Comparison of ENCODE assay signal across 7 mouse cellular contexts in genomic region chr14:55271158-55271557, GRCm38 (mm10). TPM values are rescaled to one million over a fixed set of nuclear protein-coding genes. Genes with fewer than 3 reads are reported as not detected.
DNase-seq lines count a peak whose midpoint lies in the region; ATAC-seq and TF ChIP-seq lines count a peak whose summit lies in the region.

No protein-coding gene starts in this region.

- no peaks in the 10 kb centered on the region for H3K4me1 ChIP-seq in midbrain, postnatal 0 days (ENCODE audit: insufficient read depth, low read length)
- no peaks in the 10 kb centered on the region for H3K4me1 ChIP-seq in midbrain, embryonic 16.5 days (ENCODE audit: control insufficient read depth, insufficient read depth, low read length)
- H3K4me1 ChIP-seq in lung, adult 2 months (ENCODE audit: control insufficient read depth, insufficient read depth, low read length), result no peaks in the 10 kb centered on the region
- H3K4me1 ChIP-seq in stomach, postnatal 0 days (replicated peaks; ENCODE audit: control insufficient read depth, insufficient read depth), result no peaks in the 10 kb centered on the region

- H3K4me3 ChIP-seq in midbrain, postnatal 0 days (ENCODE audit: low read depth, low read length), result no peak overlapping the region
- H3K4me3 ChIP-seq in midbrain, embryonic 16.5 days (ENCODE audit: low read depth, low read length), result no peak overlapping the region
- H3K4me3 ChIP-seq in lung, adult 2 months (replicated peaks; ENCODE audit: extremely low read depth, low read depth, low read length), result no peak overlapping the region
- H3K4me3 ChIP-seq in stomach, postnatal 0 days (ENCODE audit: low read depth, low read length), result no peak overlapping the region

- TF ChIP-seq POLR2A in lung, adult 2 months (IDR thresholded peaks at IDR 0.05; ENCODE audit: borderline replicate concordance, extremely low read depth, low read depth, low read length), result no peak

- ATAC-seq in midbrain, postnatal 0 days (ENCODE audit: low FRiP score), result no peak
- ATAC-seq in midbrain, embryonic 16.5 days, result no peak
- ATAC-seq in stomach, postnatal 0 days (ENCODE audit: low FRiP score, low TSS enrichment), result no peak

- no peak overlapping the region for H3K27ac ChIP-seq in midbrain, postnatal 0 days (ENCODE audit: low read depth, low read length)
- no peak overlapping the region for H3K27ac ChIP-seq in midbrain, embryonic 16.5 days (ENCODE audit: low read length)
- no peak overlapping the region for H3K27ac ChIP-seq in stomach, postnatal 0 days (replicated peaks)

- no peak overlapping the region for H3K9ac ChIP-seq in midbrain, postnatal 0 days (replicated peaks; ENCODE audit: low read length, poor library complexity, severe bottlenecking)
- no peak overlapping the region for H3K9ac ChIP-seq in midbrain, embryonic 16.5 days (ENCODE audit: low read depth, low read length)
- H3K9ac ChIP-seq in stomach, postnatal 0 days (ENCODE audit: low read length), result no peak overlapping the region

- H3K27me3 ChIP-seq in midbrain, postnatal 0 days (ENCODE audit: insufficient read depth, low read length), result no peaks in the 10 kb centered on the region
- no peaks in the 10 kb centered on the region for H3K27me3 ChIP-seq in midbrain, embryonic 16.5 days (ENCODE audit: control insufficient read depth, insufficient read depth, low read depth, low read length)
- no peaks in the 10 kb centered on the region for H3K27me3 ChIP-seq in stomach, postnatal 0 days (ENCODE audit: control insufficient read depth, insufficient read depth, low read length)

- no peaks in the 10 kb centered on the region for H3K36me3 ChIP-seq in midbrain, postnatal 0 days (ENCODE audit: insufficient read depth, low read length)
- H3K36me3 ChIP-seq in midbrain, embryonic 16.5 days (ENCODE audit: control insufficient read depth, insufficient read depth, low read length), result no peaks in the 10 kb centered on the region
- H3K36me3 ChIP-seq in stomach, postnatal 0 days (ENCODE audit: control insufficient read depth, insufficient read depth, low read length), result no peaks in the 10 kb centered on the region

- TF ChIP-seq CTCF in midbrain, postnatal 0 days (IDR thresholded peaks at IDR 0.05), result peak; percentile 55
- TF ChIP-seq CTCF in lung, adult 2 months (IDR thresholded peaks at IDR 0.05; ENCODE audit: insufficient read depth, low read length), result no peak
- peak; percentile 73 for TF ChIP-seq CTCF in stomach, postnatal 0 days (IDR thresholded peaks at IDR 0.05; ENCODE audit: low read depth)

- H3K4me2 ChIP-seq in midbrain, postnatal 0 days (ENCODE audit: low read depth, low read length, poor library complexity, severe bottlenecking), result no peak overlapping the region
- no peak overlapping the region for H3K4me2 ChIP-seq in midbrain, embryonic 16.5 days (ENCODE audit: low read length)
- no peak overlapping the region for H3K4me2 ChIP-seq in stomach, postnatal 0 days (replicated peaks; ENCODE audit: low read depth)

- DNase-seq in midbrain, postnatal 0 days (ENCODE audit: low spot score), result peak; percentile 55
- DNase-seq in adrenal gland, adult 8-10 months, result peak; percentile 8
- peak; percentile 68 for DNase-seq in embryo, embryonic 11 days
- DNase-seq in kidney, postnatal 25 days, result peak; percentile 44 to 66
- DNase-seq in lung, adult 2 months, result peak; percentile 10
- DNase-seq in stomach, postnatal 0 days (ENCODE audit: low spot score), result peak; percentile 52

- WGBS in midbrain, postnatal 0 days, result 53% methylated on average over 3 of the region's 3 CpGs
- WGBS in midbrain, embryonic 16.5 days, result 54% methylated on average over 3 of the region's 3 CpGs
- 24% methylated on average over 3 of the region's 3 CpGs for WGBS in lung, adult 2 months
- 30% methylated on average over 3 of the region's 3 CpGs for WGBS in stomach, postnatal 0 days

- H3K9me3 ChIP-seq in midbrain, postnatal 0 days (ENCODE audit: low read length), result no peaks in the 10 kb centered on the region
- no peaks in the 10 kb centered on the region for H3K9me3 ChIP-seq in midbrain, embryonic 16.5 days (replicated peaks; ENCODE audit: control insufficient read depth, low read length, poor library complexity, severe bottlenecking)
- H3K9me3 ChIP-seq in stomach, postnatal 0 days (ENCODE audit: control insufficient read depth, low read length), result no peaks in the 10 kb centered on the region

- no peak for TF ChIP-seq EP300 in stomach, postnatal 0 days (optimal IDR thresholded peaks at IDR 0.05)

RNA-seq across cellular contexts. Expression of gene Dhrs2, which starts 49.4 kb away (rescaled TPM):
- 2.0 TPM in 1 of 2 replicates, not detected in the other for total RNA-seq in midbrain, postnatal 0 days (2014; rRNA removed)
- 0.56 and 0.86 TPM in 2 replicates for polyA plus RNA-seq in midbrain, postnatal 0 days (2015; fragmentation: Nextera tagmentation; extraction: Ambion mirVana)
- 0.26 and 0.57 TPM in 2 replicates for polyA plus RNA-seq in midbrain, embryonic 16.5 days (2015; fragmentation: Nextera tagmentation; extraction: Ambion mirVana)
- total RNA-seq in adrenal gland, adult 8-10 months (2022), result not detected
- polyA plus RNA-seq in lung, adult 2 months (2012; rRNA removed), result not detected in 2 replicates
- 0.18 and 0.23 TPM in 2 replicates for polyA plus RNA-seq in stomach, postnatal 0 days (2015; fragmentation: Nextera tagmentation; extraction: Ambion mirVana)

Comparison
In these comparisons a context has a peak if more than half of its experiments do, and no peak if none do; other contexts are left out.
1. DNase-seq: peak in every context shown above with its lines; median percentile 68 in embryo, embryonic 11 days; 55 in midbrain, postnatal 0 days; 55 in kidney, postnatal 25 days; 52 in stomach, postnatal 0 days; 10 in lung, adult 2 months; 8 in adrenal gland, adult 8-10 months.